Mouse (Mus musculus): Measurements from ENCODE around the gene Fmnl3. TPM values are rescaled to one million over a fixed set of nuclear protein-coding genes. Genes with fewer than 3 reads are reported as not detected.
A peak's percentile ranks its signal among the peaks of the same experiment; 100 is the strongest.

Gene Fmnl3
- polyA plus RNA-seq, 1 experiment from 2014 or later: 9.9 TPM

GRCm38 (mm10) chr15:99320168-99320674 lies 50.1 kb downstream of the Fmnl3 start:
- Histone ChIP-seq H3K9me3 (no peaks in the 10 kb centered on the region), H3K9ac (replicated peaks) (no peak overlapping the region), H3K36me3 (peaks cover 85% of the 10 kb centered on the region), H3K4me2 (replicated peaks) (no peak overlapping the region), H3K4me3 (no peak overlapping the region), H3K27me3 (no peaks in the 10 kb centered on the region), H3K4me1 (no peaks in the 10 kb centered on the region), H3K27ac (replicated peaks) (no peak overlapping the region)
- 85% methylated on average over 10 of the region's 10 CpGs for WGBS
- ATAC-seq (replicated peaks): no peak

- no peaks in the 10 kb centered on the region for H3K27me3 ChIP-seq
- 0 out of 2 replicates have a peak overlapping the region, but pooled peaks have one; percentile 19 for H3K27ac ChIP-seq (replicated peaks)
- no peak overlapping the region for H3K9ac ChIP-seq (replicated peaks)
- H3K4me3 ChIP-seq: no peak overlapping the region
- no peaks in the 10 kb centered on the region for H3K9me3 ChIP-seq
- H3K4me2 ChIP-seq (replicated peaks): no peak overlapping the region
- H3K4me1 ChIP-seq: no peaks in the 10 kb centered on the region
- H3K36me3 ChIP-seq: peaks cover 84% of the 10 kb centered on the region
- no peak for ATAC-seq (replicated peaks)
- WGBS: 86% methylated on average over 3 of the region's 3 CpGs
Observed at GRCm38 (mm10) chr15:99319411-99319871, 50.8 kb downstream of the Fmnl3 start.

GRCm38 (mm10) chr15:99318861-99319410 lies 51.3 kb downstream of the Fmnl3 start:
- H3K36me3 ChIP-seq: peaks cover 87% of the 10 kb centered on the region
- ATAC-seq (replicated peaks): no peak
- H3K27me3 ChIP-seq: no peaks in the 10 kb centered on the region
- H3K4me3 ChIP-seq: no peak overlapping the region
- no peak overlapping the region for H3K9ac ChIP-seq (replicated peaks)
- no peaks in the 10 kb centered on the region for H3K9me3 ChIP-seq
- H3K27ac ChIP-seq (replicated peaks): no peak overlapping the region
- H3K4me2 ChIP-seq (replicated peaks): no peak overlapping the region
- 89% methylated on average over 14 of the region's 14 CpGs for WGBS
- no peaks in the 10 kb centered on the region for H3K4me1 ChIP-seq

- Histone ChIP-seq H3K4me1 (no peaks in the 10 kb centered on the region), H3K9me3 (no peaks in the 10 kb centered on the region), H3K36me3 (peaks cover 91% of the 10 kb centered on the region), H3K9ac (replicated peaks) (no peak overlapping the region), H3K27me3 (no peaks in the 10 kb centered on the region), H3K4me2 (replicated peaks) (no peak overlapping the region), H3K27ac (replicated peaks) (0 out of 2 replicates have a peak overlapping the region, but pooled peaks have one; percentile 85), H3K4me3 (no peak overlapping the region)
- ATAC-seq (replicated peaks): no peak
- WGBS: 92% methylated on average over 6 of the region's 6 CpGs
Observed at GRCm38 (mm10) chr15:99318071-99318470, 52.2 kb downstream of the Fmnl3 start.

- peak; percentile 41; the same call in 1 of the 2 replicates for ATAC-seq (replicated peaks)
- peaks cover 89% of the 10 kb centered on the region for H3K36me3 ChIP-seq
- 87% methylated on average over 2 of the region's 2 CpGs for WGBS
- H3K4me2 ChIP-seq (replicated peaks): no peak overlapping the region
- H3K9ac ChIP-seq (replicated peaks): no peak overlapping the region
- H3K4me1 ChIP-seq: no peaks in the 10 kb centered on the region
- no peaks in the 10 kb centered on the region for H3K9me3 ChIP-seq
- no peak overlapping the region for H3K4me3 ChIP-seq
- no peaks in the 10 kb centered on the region for H3K27me3 ChIP-seq
- peak overlapping the region; percentile 85 for H3K27ac ChIP-seq (replicated peaks)
Observed at GRCm38 (mm10) chr15:99317267-99317651, 53.0 kb downstream of the Fmnl3 start.

- peak overlapping the region; percentile 85 for H3K27ac ChIP-seq (replicated peaks)
- 81% methylated on average over 16 of the region's 16 CpGs for WGBS
- H3K27me3 ChIP-seq: no peaks in the 10 kb centered on the region
- H3K4me3 ChIP-seq: no peak overlapping the region
- peak; percentile 51 for ATAC-seq (replicated peaks)
- no peaks in the 10 kb centered on the region for H3K9me3 ChIP-seq
- peaks cover 89% of the 10 kb centered on the region for H3K36me3 ChIP-seq
- H3K4me1 ChIP-seq: no peaks in the 10 kb centered on the region
- no peak overlapping the region for H3K9ac ChIP-seq (replicated peaks)
- H3K4me2 ChIP-seq (replicated peaks): no peak overlapping the region
Observed at GRCm38 (mm10) chr15:99316314-99317266, 53.7 kb downstream of the Fmnl3 start.

- Histone ChIP-seq H3K9ac (replicated peaks) (no peak overlapping the region), H3K4me3 (no peak overlapping the region), H3K4me1 (no peaks in the 10 kb centered on the region), H3K36me3 (peaks cover 91% of the 10 kb centered on the region), H3K27me3 (no peaks in the 10 kb centered on the region), H3K4me2 (replicated peaks) (no peak overlapping the region), H3K9me3 (no peaks in the 10 kb centered on the region), H3K27ac (replicated peaks) (no peak overlapping the region)
- ATAC-seq (replicated peaks): no peak
- WGBS: 94% methylated on average over 16 of the region's 16 CpGs
Observed at GRCm38 (mm10) chr15:99314891-99315290, 55.4 kb downstream of the Fmnl3 start.

- Histone ChIP-seq H3K9ac (replicated peaks) (no peak overlapping the region), H3K4me2 (replicated peaks) (no peak overlapping the region), H3K9me3 (no peaks in the 10 kb centered on the region), H3K36me3 (peaks cover 96% of the 10 kb centered on the region), H3K4me3 (no peak overlapping the region), H3K4me1 (no peaks in the 10 kb centered on the region), H3K27me3 (no peaks in the 10 kb centered on the region), H3K27ac (replicated peaks) (no peak overlapping the region)
- ATAC-seq (replicated peaks): no peak
- WGBS: 94% methylated on average over 5 of the region's 5 CpGs
Observed at GRCm38 (mm10) chr15:99310617-99311016, 59.7 kb downstream of the Fmnl3 start.

GRCm38 (mm10) chr15:99309549-99309948 lies 60.7 kb downstream of the Fmnl3 start:
- WGBS: 89% methylated on average over 9 of the region's 9 CpGs
- no peaks in the 10 kb centered on the region for H3K4me1 ChIP-seq
- no peak overlapping the region for H3K4me2 ChIP-seq (replicated peaks)

GRCm38 (mm10) chr15:99307476-99307875 lies 62.8 kb downstream of the Fmnl3 start:
- Histone ChIP-seq H3K36me3 (peaks cover 85% of the 10 kb centered on the region), H3K4me1 (no peaks in the 10 kb centered on the region)
- ATAC-seq (replicated peaks): no peak

More at GRCm38 (mm10) chr15:99309549-99309948, 60.7 kb downstream of the Fmnl3 start:
- H3K27me3 ChIP-seq: no peaks in the 10 kb centered on the region
- no peak overlapping the region for H3K27ac ChIP-seq (replicated peaks)
- ATAC-seq (replicated peaks): no peak
- no peaks in the 10 kb centered on the region for H3K9me3 ChIP-seq
- peaks cover 96% of the 10 kb centered on the region for H3K36me3 ChIP-seq
- H3K9ac ChIP-seq (replicated peaks): no peak overlapping the region
- no peak overlapping the region for H3K4me3 ChIP-seq

GRCm38 (mm10) chr15:99296213-99296612 lies 74.1 kb downstream of the Fmnl3 start:
- Histone ChIP-seq H3K4me2 (replicated peaks) (peak overlapping the region; percentile 54), H3K9me3 (no peaks in the 10 kb centered on the region), H3K27me3 (no peaks in the 10 kb centered on the region), H3K36me3 (peaks cover 5% of the 10 kb centered on the region; the same call in 1 of the 2 replicates), H3K4me3 (peak overlapping the region; percentile 70), H3K4me1 (peaks cover 23% of the 10 kb centered on the region), H3K27ac (replicated peaks) (peak overlapping the region; percentile 90), H3K9ac (replicated peaks) (peak overlapping the region; percentile 62; the same call in 1 of the 2 replicates)
- no peak for ATAC-seq (replicated peaks)
- WGBS: 30% methylated on average over 5 of the region's 5 CpGs

More at GRCm38 (mm10) chr15:99307476-99307875, 62.8 kb downstream of the Fmnl3 start:
- Histone ChIP-seq H3K9ac (replicated peaks) (no peak overlapping the region), H3K27me3 (no peaks in the 10 kb centered on the region), H3K4me3 (no peak overlapping the region), H3K27ac (replicated peaks) (no peak overlapping the region), H3K4me2 (replicated peaks) (no peak overlapping the region), H3K9me3 (no peaks in the 10 kb centered on the region)
- WGBS: 87% methylated on average over 9 of the region's 9 CpGs

GRCm38 (mm10) chr15:99295484-99295981 lies 74.7 kb downstream of the Fmnl3 start, which contains the start of gene Fam186b:
Gene Fam186b (minus strand): TSS chr15:99295888.
- peak within 1 kb of the TSS; percentile 54 for H3K4me2 ChIP-seq (replicated peaks)
- peak; percentile 53 for ATAC-seq (replicated peaks)
- H3K4me1 ChIP-seq: peaks cover 23% of the 10 kb centered on the region
- under 1% methylated on average over 15 of the region's 17 CpGs for WGBS
- peaks cover 4% of the 10 kb centered on the region; the same call in 1 of the 2 replicates for H3K36me3 ChIP-seq
- no peaks in the 10 kb centered on the region for H3K9me3 ChIP-seq
- H3K4me3 ChIP-seq: peak within 1 kb of the TSS; percentile 70
- peak within 1 kb of the TSS; percentile 62 for H3K9ac ChIP-seq (replicated peaks)
- H3K27me3 ChIP-seq: no peaks in the 10 kb centered on the region
- peak within 1 kb of the TSS; percentile 90 for H3K27ac ChIP-seq (replicated peaks)
